Mouse (Mus musculus) embryo, embryonic 10.5 days (tissue): ENCODE results near the gene Ntf3.

ENCODE experiments used
- DNase-seq: peaks from one replicate; pipeline ENCODE4 v3.0.0-alpha.2; 2015; ENCODE audit warnings: low spot score

Gene Ntf3

DNA sequence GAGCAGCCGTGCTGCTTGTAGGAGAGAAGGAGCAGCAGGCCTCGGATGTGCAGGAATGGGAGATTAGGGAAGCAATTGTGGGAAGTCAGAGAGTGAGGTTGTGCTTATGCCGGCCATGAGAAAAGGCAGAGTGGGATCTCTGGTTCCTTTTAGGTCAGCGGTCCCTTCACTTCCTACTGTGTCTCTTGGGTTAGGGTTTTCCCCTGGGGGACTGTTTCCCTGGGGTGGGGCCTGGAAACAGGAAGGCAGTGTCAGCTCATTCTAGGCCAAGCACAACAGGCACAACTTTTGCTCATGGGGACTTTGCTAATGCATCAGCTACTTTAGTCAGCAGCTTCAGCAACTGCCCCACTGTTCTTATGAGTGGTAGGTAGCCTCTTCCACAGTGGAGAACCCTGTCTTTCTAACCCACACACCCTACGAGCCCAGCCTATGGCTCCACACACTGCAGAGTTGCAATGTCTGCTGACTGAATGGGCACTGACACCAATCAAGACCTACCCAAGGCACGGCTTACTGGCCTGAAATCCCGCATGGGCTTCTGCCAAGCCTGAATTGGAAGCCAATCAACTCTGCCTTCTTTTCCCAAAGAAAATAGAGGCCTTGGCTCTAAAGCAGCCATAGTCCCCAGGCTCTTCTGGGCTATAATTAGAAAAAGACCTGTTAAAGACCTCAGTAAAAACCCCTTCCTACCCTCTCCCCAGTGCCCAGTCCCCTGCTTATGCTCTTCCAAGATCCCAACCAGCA is 60.5 kb downstream of the Ntf3 start:
- DNase-seq: no peak

DNA sequence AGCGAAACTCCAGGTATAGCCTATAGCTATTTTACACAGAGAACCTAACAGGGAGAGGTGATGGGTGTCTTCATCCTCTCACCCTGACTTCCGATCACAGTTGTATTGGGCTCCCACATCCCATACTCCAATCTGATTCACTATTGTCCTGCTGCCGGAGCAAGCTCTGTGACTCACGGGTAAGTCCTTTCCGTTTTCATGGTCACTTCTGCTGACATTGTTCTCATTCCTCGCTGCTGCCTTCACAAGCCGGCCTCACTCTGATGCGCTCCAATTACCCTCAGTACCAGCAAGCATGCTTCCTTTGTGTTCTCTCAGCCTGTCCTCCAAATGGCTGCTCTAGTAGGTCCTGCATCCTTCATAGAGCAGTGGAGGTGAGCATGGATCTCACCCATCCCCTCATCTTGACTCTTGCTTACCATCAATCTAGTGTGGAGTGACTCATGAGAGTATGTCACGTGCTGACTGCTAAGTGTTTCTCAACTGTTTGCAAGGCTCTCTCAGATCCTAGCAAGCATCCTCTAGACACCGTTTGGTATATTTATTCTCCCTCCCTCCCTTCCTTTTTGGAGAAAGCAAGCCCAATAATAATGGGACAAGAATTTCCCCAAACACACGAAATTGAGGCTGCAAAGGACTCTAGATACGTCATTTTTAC is 61.5 kb downstream of the Ntf3 start:
- no peak for DNase-seq

DNA sequence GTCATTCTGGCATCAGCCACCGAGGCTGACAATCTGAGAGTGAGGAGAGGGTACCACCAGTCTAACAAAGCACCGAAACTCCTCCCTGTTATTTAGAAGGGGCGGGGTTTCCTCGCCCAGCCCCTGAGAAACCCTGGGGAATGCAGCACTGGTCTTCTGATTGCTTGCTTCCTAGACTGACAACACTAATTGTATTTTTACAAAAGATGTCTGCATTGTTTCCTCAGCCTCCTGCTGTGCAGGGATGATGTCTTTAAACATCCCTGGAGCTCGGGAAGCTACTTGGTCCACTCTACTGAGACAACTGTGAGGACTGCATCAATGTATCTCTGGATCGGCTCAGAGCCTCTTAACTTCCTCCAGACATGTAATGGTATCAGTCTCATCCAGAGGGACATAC is 64.1 kb downstream of the Ntf3 start:
- no peak for DNase-seq

DNA sequence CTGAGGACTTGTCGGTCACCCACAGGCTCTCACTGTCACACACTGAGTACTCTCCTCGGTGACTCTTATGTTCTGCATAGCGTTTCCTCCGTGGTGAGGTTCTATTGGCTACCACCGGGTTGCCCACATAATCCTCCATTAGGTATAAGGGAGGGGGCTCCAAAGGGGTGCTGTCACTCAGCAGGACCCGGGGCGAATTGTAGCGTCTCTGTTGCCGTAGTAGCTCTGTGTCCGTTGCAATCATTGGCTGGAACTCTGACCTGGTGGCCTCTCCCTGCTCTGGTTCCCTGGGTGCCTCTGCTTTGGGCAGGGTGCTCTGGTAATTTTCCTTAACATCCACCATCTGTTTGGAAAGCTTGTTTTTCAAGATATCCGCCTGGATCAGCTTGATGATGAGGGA is 64.7 kb downstream of the Ntf3 start:
- DNase-seq: no peak

DNA sequence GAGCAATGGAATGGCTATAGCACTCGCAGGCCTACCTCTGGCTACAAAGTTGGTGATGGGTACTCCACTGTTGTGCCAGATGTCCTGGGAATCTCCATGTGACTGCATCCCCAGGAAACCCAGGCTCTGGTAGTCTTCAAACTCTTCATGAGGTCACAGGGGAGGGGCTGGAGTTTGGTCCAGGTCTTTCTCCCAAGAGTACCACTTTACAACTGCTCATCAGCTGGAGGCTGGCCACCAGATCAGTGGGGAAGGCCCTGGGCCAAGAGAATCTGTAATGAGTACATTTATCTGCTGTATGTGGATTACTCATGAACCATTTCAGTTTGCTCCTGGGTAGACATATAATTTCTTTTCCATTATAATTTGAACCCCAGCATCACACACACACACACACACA is 66.1 kb downstream of the Ntf3 start:
- DNase-seq: no peak

DNA sequence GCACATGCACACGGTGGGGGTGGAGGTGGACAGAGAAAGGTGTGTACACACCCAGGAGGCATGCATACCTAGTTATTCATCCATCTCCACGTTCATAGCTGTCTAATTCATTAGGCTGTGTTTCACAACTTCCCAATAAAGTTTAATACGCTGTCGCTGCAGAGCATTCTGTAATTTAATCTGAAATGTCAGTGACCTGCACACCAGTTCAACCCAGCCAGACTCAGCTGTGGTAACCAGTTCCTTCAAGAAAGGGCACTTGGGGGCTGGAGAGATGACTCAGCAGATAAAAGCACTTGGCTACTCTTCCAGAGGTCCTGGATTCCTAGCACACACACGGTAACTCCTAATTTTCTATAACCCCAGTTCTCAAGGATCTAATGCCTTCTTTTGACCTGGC is 69.2 kb downstream of the Ntf3 start:
- no peak for DNase-seq

DNA sequence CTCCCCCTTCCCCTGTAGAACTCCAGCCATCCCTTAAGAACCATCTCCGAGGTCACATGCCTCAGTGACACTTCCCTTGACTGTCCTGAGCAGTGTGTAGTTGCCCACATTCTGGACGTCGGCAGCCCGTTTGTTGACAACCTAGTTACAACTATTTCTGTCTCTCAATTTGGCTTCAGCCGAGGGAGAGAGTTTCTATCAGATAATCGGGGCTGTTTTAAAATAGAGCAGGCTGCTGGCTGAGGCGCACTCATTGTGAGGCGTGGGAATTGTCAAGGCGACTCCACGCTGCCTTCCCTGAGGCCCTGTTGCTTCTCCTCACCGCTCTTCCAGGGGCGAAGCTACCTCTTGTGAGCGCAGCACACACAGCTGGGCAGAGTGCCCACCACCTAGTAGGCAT is 70.6 kb downstream of the Ntf3 start:
- DNase-seq: no peak

DNA sequence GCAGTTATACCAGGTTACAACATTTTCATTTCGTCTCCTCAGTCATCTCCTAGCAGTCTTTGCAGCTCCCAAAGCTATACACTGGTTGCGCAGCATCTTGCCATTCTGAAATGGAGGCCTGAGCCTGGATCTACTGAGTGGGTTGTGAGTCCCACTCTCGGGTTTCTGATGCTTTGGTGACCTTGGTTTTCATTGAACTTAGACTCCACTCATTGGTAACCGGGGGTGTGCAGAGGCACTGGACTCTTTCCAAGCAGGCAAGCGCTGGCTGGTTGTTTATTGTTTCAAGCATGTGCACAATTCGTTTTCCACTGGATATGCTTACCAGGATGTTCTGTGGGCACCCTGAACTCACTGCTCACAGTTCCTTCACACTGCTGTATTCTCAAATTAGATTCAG is 71.7 kb downstream of the Ntf3 start:
- DNase-seq: no peak

DNA sequence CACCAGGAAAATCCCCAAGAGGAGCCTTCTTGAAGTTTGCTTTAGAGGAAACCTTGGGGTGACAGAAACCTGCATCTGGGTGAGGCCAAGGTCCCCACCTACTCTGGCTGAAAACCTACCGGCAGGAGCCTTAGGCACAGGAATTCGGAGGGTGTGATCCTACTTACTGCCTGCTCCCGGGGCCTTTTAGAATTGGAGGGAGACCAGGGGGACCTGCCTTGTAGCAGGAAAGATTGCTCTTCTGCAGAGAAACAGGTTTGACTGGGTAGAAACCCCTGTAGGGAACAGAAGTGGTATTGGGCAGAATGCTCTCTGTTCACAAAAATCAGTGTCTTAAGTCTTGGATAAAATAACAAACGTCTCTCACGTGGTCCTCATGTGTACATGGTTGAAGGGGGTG is 74.7 kb downstream of the Ntf3 start:
- DNase-seq: no peak

DNA sequence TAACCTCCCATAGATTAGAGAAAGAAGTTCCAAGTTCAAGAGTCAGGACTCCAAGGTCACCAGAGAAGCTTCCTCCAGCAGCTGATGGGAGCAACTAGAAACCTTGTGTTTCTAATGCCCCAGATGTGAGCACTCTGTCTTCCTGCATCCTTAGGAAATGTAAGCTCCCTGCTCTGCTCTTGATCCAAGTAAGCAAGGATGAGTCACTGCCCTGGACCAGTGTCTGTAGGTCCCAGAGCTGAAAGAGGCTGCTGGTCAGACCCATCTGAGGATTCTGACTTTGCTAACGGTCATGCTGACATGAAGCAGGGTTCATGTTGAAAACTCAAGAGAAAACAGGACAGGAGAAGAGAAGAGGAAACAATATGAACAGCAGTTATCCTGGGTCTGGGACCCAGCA is 76.6 kb downstream of the Ntf3 start:
- DNase-seq: no peak

DNA sequence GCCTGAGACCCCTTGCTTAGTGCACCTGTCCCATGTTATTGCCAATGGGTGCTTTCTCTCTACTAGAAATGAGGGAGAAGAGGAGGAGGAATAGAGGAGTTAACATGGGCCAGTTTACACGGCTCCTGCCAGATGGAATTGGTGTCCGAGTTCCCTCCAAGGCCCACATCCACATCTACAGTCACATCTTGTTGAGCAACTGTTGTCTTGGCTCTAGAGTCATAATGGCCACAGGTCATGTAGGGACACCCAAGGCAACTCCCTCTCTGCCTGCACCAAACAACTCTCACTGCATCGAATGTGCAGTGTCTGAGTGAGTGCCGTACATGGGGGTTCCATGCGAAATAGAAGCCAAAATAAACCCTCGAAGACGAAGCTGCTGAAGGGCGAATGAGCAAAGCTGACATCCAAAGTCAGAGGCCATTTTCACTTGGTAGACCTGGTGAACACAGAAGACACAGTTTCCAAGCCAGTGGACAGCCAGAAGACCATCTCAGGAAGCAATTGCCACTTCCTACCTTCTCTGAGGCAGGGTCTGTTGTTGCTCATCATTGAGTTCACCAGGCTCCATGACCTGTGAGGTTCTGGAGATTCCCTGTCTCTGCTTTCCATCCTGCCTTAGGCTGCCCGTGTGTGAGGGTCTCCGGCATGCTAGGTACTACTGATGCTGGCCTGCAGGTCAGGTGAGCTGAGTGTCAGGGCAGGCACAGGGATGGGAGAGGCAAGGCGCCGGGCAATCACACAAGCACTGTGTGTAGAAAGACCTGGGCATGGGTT is 78.0 kb downstream of the Ntf3 start:
- DNase-seq: no peak

DNA sequence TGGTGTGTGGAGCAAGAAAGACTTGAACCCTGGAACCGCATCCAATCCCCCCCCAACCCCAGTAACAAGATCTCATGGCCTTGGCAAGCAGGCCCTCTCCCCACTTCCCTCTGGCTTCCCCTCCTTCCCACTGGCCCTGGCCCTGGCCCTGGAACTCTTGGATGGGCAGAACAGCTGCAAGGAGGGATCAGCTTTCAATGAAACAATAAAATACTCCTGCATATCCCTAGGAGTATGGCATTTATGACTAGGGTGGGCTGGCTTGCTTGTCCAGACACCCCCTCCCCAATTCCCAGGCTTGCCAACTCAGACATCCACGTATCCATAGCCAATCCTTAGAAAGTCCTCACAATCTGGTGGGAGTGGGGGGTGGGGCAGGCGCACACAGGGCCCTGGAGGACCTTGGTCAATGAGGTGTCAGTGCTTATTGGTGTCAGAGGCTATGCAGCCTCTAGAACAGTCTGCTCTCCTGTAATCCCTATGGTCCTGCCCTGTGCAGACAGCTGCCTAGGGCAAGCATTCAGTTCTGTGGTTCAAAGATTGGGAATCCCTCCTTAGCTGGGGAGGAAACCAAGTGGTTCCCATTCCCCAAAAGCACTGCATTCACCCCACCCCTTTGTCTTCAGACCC is 80.3 kb downstream of the Ntf3 start:
- DNase-seq: no peak

DNA sequence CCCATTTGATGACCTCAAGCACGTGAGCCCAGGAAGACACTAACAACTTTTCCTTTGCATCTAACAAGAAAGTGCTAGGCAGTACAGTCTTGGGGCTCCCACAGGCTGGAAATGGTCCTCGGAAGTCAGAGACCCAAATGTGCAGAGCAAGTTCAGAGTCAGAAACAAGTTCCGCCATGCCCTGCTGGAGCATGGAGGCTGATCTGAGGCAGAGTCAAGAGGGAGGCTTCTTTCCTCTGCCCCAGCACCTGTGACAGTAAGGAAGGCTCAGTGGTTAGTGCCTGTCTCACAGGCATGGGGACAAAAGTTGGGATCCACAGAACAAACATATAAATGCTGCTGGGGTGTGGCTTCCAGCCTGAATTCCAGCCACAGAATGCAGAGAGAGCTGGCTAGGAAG is 86.2 kb downstream of the Ntf3 start:
- no peak for DNase-seq

DNA sequence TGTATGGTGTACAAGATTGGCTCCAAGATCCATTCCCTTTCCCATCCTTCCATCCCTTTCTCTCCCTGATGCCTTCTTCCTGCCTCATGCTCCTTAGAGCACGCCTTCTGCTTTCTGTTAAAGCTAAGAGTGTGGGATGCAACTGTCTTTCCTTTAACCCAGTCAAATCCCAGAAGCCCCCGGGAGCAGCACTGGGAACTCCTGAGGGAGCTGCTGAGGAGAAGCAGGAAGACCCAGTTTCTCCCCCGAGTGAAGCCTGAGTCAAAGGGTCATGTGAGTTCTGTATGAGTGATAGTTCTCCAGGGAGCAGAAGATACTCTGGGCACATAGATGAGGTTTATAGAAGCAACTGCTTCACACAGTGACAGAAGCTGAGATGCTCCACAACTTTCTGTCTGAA is 109.0 kb downstream of the Ntf3 start:
- no peak for DNase-seq

DNA sequence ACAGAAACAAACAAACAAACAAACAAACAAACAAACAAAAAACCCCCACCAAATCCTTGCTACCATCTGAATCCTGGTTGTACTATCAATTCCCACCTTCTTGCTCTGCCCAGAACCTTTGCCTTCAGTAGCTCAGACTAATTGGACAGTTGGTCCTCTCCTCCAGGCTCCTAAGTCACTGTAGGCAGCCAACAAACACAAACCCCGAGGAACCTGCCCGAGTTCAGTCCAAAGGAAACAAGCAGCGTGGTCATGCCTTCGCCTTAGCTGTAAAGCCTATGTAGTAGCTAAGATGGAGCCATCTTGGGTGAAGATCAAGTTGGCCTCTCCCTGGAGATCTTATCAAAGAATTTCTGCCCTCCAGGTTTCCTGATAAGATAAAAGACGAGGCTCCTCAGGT is 113.6 kb downstream of the Ntf3 start:
- DNase-seq: no peak
